Mouse (Mus musculus) lung, embryonic 16.5 days (tissue): ENCODE measurements at regions not wholly inside any gene's neighbourhood (a gene's known extent, or its start where the extent isn't known, plus 50 kb on each side); places are given as distances from the start of the nearest gene placed in this dataset.

Experiments
- ATAC-seq: fragments of 200-750 bp; cut with Nextera tagmentation; 2 replicates; pipeline ENCODE4 v1.8.0; 2017; ENCODE audit warnings: low read depth, mild to moderate bottlenecking, moderate library complexity
- H3K27ac ChIP-seq: fragments of 300-500 bp; sonication (generic); 2 replicates; pipeline ENCODE4 v1.5.1; 2014; ENCODE audit warnings: mild to moderate bottlenecking, control low read depth, low read length
- H3K27me3 ChIP-seq: fragments of 300-500 bp; sonication (generic); 2 replicates; pipeline ENCODE4 v1.6.1; 2014; ENCODE audit warnings: low read depth, low read length, mixed read lengths; ENCODE audit not compliant: control insufficient read depth, insufficient read depth
- H3K36me3 ChIP-seq: fragments of 300-500 bp; sonication (generic); 2 replicates; pipeline ENCODE4 v1.6.1; 2014; ENCODE audit warnings: low read length; ENCODE audit not compliant: control insufficient read depth, insufficient read depth
- H3K4me1 ChIP-seq: fragments of 300-500 bp; sonication (generic); replicated peaks from 2 replicates; pipeline ENCODE4 v1.6.1; 2014; ENCODE audit warnings: low read length, mixed read lengths; ENCODE audit not compliant: control insufficient read depth, insufficient read depth
- H3K4me2 ChIP-seq: fragments of 300-500 bp; sonication (generic); 2 replicates; pipeline ENCODE4 v1.6.1; 2014; ENCODE audit warnings: low read depth, low read length, control low read depth
- H3K4me3 ChIP-seq: fragments of 300-500 bp; sonication (generic); 2 replicates; pipeline ENCODE4 v1.5.1; 2014; ENCODE audit warnings: mild to moderate bottlenecking, low read length, control low read depth
- H3K9ac ChIP-seq: fragments of 300-500 bp; sonication (generic); 2 replicates; pipeline ENCODE4 v1.6.1; 2014; ENCODE audit warnings: low read length, control low read depth
- H3K9me3 ChIP-seq: fragments of 300-500 bp; sonication (generic); 2 replicates; pipeline ENCODE4 v1.6.1; 2016; ENCODE audit warnings: low read length; ENCODE audit not compliant: control insufficient read depth
- WGBS: fragments of 180-500 bp; shearing (Covaris S2); extraction: QIAGEN DNeasy Blood & Tissue Kit; methylation state at CpG from one replicate; pipeline ENCODE4 v1.1.7; 2014; 5-methylcytosine and 5-hydroxymethylcytosine counted together

GRCm38 (mm10) chr2:115293020-115293419 lies 288.5 kb upstream of the BC052040 start:
- H3K4me2 ChIP-seq = no peak overlapping the region

GRCm38 (mm10) chr2:115297463-115297862 lies 284.1 kb upstream of the BC052040 start:
- H3K4me2 ChIP-seq = no peak overlapping the region
- no peaks in the 10 kb centered on the region for H3K27me3 ChIP-seq
- no peaks in the 10 kb centered on the region for H3K4me1 ChIP-seq
- no peaks in the 10 kb centered on the region for H3K9me3 ChIP-seq
- no peak for ATAC-seq
- no peaks in the 10 kb centered on the region for H3K36me3 ChIP-seq
- H3K4me3 ChIP-seq = no peak overlapping the region
- H3K27ac ChIP-seq = no peak overlapping the region
- no peak overlapping the region for H3K9ac ChIP-seq
- WGBS = 57% methylated on average over 6 of the region's 6 CpGs

More at GRCm38 (mm10) chr2:115293020-115293419, 288.5 kb upstream of the BC052040 start:
- WGBS = 60% methylated on average over 2 of the region's 2 CpGs
- Histone ChIP-seq H3K4me3 (no peak overlapping the region), H3K9me3 (no peaks in the 10 kb centered on the region), H3K9ac (no peak overlapping the region), H3K27ac (no peak overlapping the region), H3K36me3 (no peaks in the 10 kb centered on the region), H3K27me3 (no peaks in the 10 kb centered on the region), H3K4me1 (no peaks in the 10 kb centered on the region)
- no peak for ATAC-seq

GRCm38 (mm10) chr2:115307248-115307647 lies 274.3 kb upstream of the BC052040 start:
- Histone ChIP-seq H3K4me2 (no peak overlapping the region), H3K9ac (no peak overlapping the region), H3K27ac (no peak overlapping the region), H3K36me3 (no peaks in the 10 kb centered on the region), H3K4me1 (0 out of 2 replicates have a peak, but pooled peaks cover 6% of the 10 kb centered on the region), H3K9me3 (no peaks in the 10 kb centered on the region), H3K27me3 (no peaks in the 10 kb centered on the region), H3K4me3 (no peak overlapping the region)
- WGBS = 76% methylated on average over 4 of the region's 4 CpGs
- ATAC-seq = no peak

GRCm38 (mm10) chr2:115309856-115310631 lies 271.5 kb upstream of the BC052040 start:
- WGBS = 44% methylated on average over 4 of the region's 4 CpGs
- no peak overlapping the region for H3K4me3 ChIP-seq
- peak overlapping the region; percentile 31; the same call in 1 of the 2 replicates for H3K27ac ChIP-seq
- H3K9me3 ChIP-seq = no peaks in the 10 kb centered on the region
- no peaks in the 10 kb centered on the region for H3K27me3 ChIP-seq
- no peak overlapping the region for H3K9ac ChIP-seq
- ATAC-seq = peak; percentile 94
- no peaks in the 10 kb centered on the region for H3K36me3 ChIP-seq
- H3K4me2 ChIP-seq = no peak overlapping the region
- 0 out of 2 replicates have a peak, but pooled peaks cover 6% of the 10 kb centered on the region for H3K4me1 ChIP-seq

GRCm38 (mm10) chr2:115318551-115318950 lies 263.0 kb upstream of the BC052040 start:
- peak; percentile 74 for ATAC-seq
- Histone ChIP-seq H3K4me1 (no peaks in the 10 kb centered on the region), H3K4me2 (no peak overlapping the region), H3K27ac (no peak overlapping the region), H3K36me3 (no peaks in the 10 kb centered on the region), H3K9ac (no peak overlapping the region), H3K4me3 (no peak overlapping the region), H3K9me3 (no peaks in the 10 kb centered on the region), H3K27me3 (no peaks in the 10 kb centered on the region)
- 52% methylated on average over 3 of the region's 3 CpGs for WGBS

- no peak overlapping the region for H3K4me3 ChIP-seq
- H3K9me3 ChIP-seq = no peaks in the 10 kb centered on the region
- ATAC-seq = no peak
- no peak overlapping the region for H3K27ac ChIP-seq
- no peak overlapping the region for H3K4me2 ChIP-seq
- WGBS = 51% methylated on average over 5 of the region's 5 CpGs
- no peaks in the 10 kb centered on the region for H3K27me3 ChIP-seq
- no peak overlapping the region for H3K9ac ChIP-seq
- no peaks in the 10 kb centered on the region for H3K4me1 ChIP-seq
- no peaks in the 10 kb centered on the region for H3K36me3 ChIP-seq
These were observed 258.9 kb upstream of the BC052040 start for GRCm38 (mm10) chr2:115322582-115322981.

GRCm38 (mm10) chr2:115326526-115326925 lies 255.0 kb upstream of the BC052040 start:
- 74% methylated on average over 2 of the region's 2 CpGs for WGBS
- Histone ChIP-seq H3K4me2 (no peak overlapping the region), H3K27me3 (no peaks in the 10 kb centered on the region), H3K27ac (no peak overlapping the region), H3K36me3 (no peaks in the 10 kb centered on the region), H3K9me3 (no peaks in the 10 kb centered on the region), H3K9ac (no peak overlapping the region), H3K4me1 (no peaks in the 10 kb centered on the region), H3K4me3 (no peak overlapping the region)
- ATAC-seq = no peak

- 41% methylated on average over 7 of the region's 7 CpGs for WGBS
- no peaks in the 10 kb centered on the region for H3K4me1 ChIP-seq
- H3K4me2 ChIP-seq = no peak overlapping the region
These were observed 243.3 kb upstream of the BC052040 start for GRCm38 (mm10) chr2:115338178-115338577.

GRCm38 (mm10) chr2:115339034-115339433 lies 242.5 kb upstream of the BC052040 start:
- H3K9me3 ChIP-seq = no peaks in the 10 kb centered on the region
- H3K9ac ChIP-seq = no peak overlapping the region
- ATAC-seq = no peak
- H3K36me3 ChIP-seq = no peaks in the 10 kb centered on the region
- H3K4me2 ChIP-seq = no peak overlapping the region
- no peak overlapping the region for H3K27ac ChIP-seq
- no peaks in the 10 kb centered on the region for H3K4me1 ChIP-seq
- no peaks in the 10 kb centered on the region for H3K27me3 ChIP-seq
- H3K4me3 ChIP-seq = no peak overlapping the region
- 70% methylated on average over 4 of the region's 4 CpGs for WGBS

More at GRCm38 (mm10) chr2:115338178-115338577, 243.3 kb upstream of the BC052040 start:
- Histone ChIP-seq H3K9me3 (no peaks in the 10 kb centered on the region), H3K9ac (no peak overlapping the region), H3K27me3 (no peaks in the 10 kb centered on the region), H3K4me3 (no peak overlapping the region), H3K27ac (no peak overlapping the region), H3K36me3 (no peaks in the 10 kb centered on the region)
- no peak for ATAC-seq
